Comparison of ENCODE assay signal across 13 mouse cellular contexts in the genomic region with DNA sequence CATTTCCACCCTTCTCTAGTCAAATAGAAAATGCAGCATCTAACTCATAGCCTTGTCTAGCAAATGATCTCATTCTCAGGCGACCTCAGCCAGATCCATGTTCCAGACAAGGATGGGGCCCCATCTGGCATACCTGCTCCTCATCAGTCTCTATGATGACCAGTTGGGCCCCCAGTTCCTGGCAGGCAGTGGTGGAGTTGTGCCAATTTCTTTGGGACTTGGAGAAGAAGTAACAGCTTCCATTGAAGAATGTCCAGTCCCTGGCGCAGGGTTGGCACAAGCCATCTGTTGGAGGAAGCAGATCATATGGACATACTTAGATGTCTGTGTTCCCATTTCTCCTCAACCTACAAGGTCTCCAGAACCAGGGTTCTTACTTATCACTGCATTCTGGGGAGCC.
"Had no signal": no experiment of that assay in that cellular context is flagged by ENCODE, and none has a peak within 500 bp of the region (broad histone marks: within the 10 kb centered on the region; RNA-seq: fewer than 3 reads in every experiment).

No protein-coding gene starts in this region.

- DNase-seq: gastrocnemius, postnatal 14 days; gastrocnemius, postnatal 36 days; heart, adult 11 months; heart, adult 2 months; heart, postnatal 14 days; heart, postnatal 36 days; kidney, adult 11 months; kidney, adult 2 months; kidney, adult 9 months; kidney, postnatal 14 days; kidney, postnatal 36 days; layer of hippocampus, adult 9-11 months; layer of hippocampus, postnatal 36 days had no signal
